Mouse (Mus musculus) central nervous system, embryonic 11.5 days (tissue): Measurements from ENCODE around the gene Apold1. TPM values are rescaled to one million over a fixed set of nuclear protein-coding genes. Genes with fewer than 3 reads are reported as not detected.

ENCODE experiments used
- polyA plus RNA-seq: library from polyadenylated mRNA; depleted of rRNA; stranded (reverse); fragments of >200 nt; gene quantifications from 2 replicates; pipeline ENCODE4 v1.2.3, GENCODE M21; 2012; rRNA removed

Gene Apold1
- 1.7 and 2.8 TPM in 2 replicates for polyA plus RNA-seq

DNA sequence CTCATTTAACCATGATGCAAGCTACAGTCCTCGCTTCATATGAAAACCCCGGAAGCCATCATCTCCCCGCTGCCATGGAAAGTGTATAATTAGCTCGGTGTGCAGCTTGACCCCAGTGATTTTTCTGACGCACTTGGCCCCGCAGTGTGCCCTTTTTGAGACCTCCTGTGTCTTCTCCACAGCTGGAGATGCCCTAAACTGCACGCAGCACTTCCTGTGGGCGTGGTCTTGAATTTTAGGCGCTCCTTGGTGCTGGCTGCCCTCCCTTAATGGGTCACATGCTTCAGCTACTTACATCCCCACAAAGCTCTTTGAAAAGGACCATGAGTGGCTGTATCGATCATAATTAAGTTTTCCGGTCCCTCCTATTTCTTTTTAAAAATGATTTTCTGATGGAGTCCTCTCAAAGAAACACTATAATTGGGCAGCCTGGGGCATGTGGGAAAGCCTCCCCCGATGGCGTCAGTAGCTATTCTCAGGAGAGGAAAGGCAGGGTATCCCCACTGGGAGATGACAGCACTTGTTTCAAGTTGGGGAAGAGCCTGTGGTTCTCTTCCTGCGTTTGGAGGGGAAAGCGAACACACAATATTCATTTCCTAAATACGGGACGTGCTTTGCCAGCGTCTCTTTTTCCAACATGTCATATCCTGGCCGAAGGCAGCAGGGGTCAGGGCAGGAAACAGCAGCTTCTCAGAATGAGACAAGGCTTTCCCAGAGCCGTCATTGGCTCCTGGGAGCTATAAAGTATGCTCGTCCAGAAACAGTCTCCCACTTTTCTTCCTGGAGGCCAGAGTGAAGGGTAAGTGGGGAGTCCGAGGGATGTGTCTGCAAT, at the start of gene Apold1:
Gene Apold1 (plus strand): TSS at position 488 of the 832 bp plus-strand sequence.

DNA sequence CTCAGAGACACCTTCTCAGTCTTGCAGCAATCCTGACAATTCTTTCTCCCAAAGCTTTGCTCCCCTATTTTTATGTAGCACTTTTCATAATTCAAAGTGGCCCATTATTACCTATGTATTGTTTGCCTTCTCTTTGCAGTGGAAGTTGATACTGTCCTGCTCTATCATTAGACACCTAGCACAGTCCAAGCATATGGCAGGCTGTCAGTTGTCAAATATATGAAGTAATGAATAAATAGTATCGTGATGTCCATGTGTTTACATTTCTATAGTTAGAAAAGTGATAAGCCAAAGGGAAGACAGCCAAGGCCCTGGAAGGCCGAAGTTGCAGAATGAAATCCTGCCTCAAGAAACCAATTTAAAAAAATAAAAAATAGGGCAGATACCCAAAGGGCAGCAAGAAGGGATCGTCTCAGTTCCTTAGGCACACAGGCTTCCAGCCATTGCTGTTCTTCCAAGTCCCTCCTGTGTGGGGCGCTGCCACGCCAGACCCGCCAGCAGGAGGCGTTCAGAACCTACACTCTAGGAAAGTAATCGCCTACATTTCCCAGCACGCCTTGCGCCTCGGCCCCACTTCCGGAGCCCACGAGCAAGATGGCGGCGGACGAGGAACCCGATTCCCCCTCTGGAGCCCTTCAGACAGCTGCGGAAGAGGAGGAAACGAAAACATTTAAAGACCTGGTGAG, 29.7 kb downstream of the Apold1 start, which contains the start of gene Ddx47:
Gene Ddx47 (plus strand): TSS at position 565 of the 686 bp plus-strand sequence.

Other genes starting within 250 kb of the Apold1 start
- 15.9 and 18.9 TPM in 2 replicates for gene Dusp16, start 189.1 kb upstream of the Apold1 start, polyA plus RNA-seq
- 4.7 TPM in 2 replicates for gene Crebl2, start 151.6 kb upstream of the Apold1 start, polyA plus RNA-seq
- 21.5 and 24.8 TPM in 2 replicates for gene Gpr19, start 83.1 kb upstream of the Apold1 start, polyA plus RNA-seq
- gene Cdkn1b, start 61.3 kb upstream of the Apold1 start, polyA plus RNA-seq, result 33.8 and 41.9 TPM in 2 replicates
- 102 and 152 TPM in 2 replicates for gene Ddx47, start 29.9 kb downstream of the Apold1 start, polyA plus RNA-seq
- 0.72 and 1.4 TPM in 2 replicates for gene Gprc5a, start 83.9 kb downstream of the Apold1 start, polyA plus RNA-seq
- gene Gprc5d, start 136.6 kb downstream of the Apold1 start, polyA plus RNA-seq, result 0.06 TPM in 1 of 2 replicates, not detected in the other
- gene Fam234b, start 216.3 kb downstream of the Apold1 start, polyA plus RNA-seq, result 21.4 and 23.5 TPM in 2 replicates
- gene Hebp1, start 216.3 kb downstream of the Apold1 start, polyA plus RNA-seq, result 22.4 and 42.4 TPM in 2 replicates